Mouse (Mus musculus): Measurements from ENCODE around the gene Apbb2. TPM values are rescaled to one million over a fixed set of nuclear protein-coding genes. Genes with fewer than 3 reads are reported as not detected.

Gene Apbb2
- total and polyA plus RNA-seq, 2 experiments from 2014 or later: 31.8 to 41.0 TPM

DNA sequence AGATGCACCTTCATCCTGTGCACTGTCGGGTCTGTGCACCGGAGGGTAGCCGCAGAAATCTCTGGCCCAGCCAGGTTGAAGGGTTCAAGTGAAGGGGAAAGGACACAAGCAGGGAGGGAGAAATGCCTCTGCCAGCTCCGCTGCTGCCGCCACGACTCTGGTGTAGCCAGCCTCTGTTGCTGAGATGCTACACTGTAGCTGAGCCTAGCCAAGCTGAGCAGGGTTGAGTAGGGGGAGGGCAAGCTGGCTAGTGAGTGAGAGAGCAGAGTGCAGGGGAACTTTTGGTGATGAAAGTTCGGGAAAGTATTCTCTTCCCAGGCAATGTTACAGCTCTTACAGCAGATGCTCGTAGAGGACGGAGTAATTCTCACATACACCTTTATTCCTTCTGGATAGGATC, 66.3 kb downstream of the Apbb2 start:
- no peaks in the 10 kb centered on the region for H3K27me3 ChIP-seq (ENCODE audit: control insufficient read depth, insufficient read depth, low read length)
- no peak overlapping the region for H3K9ac ChIP-seq (replicated peaks; ENCODE audit: low read depth, low read length)
- ATAC-seq (ENCODE audit: insufficient read depth, low read depth) (no peak; the same call in 1 of the 2 replicates), DNase-seq (ENCODE audit: low spot score) (no peak)
- 73% methylated on average over 9 of the region's 9 CpGs for WGBS
- H3K27ac ChIP-seq (ENCODE audit: low read depth): no peak overlapping the region
- no peak overlapping the region for H3K4me2 ChIP-seq (ENCODE audit: low read depth, low read length)
- peaks cover 13% of the 10 kb centered on the region for H3K4me1 ChIP-seq (ENCODE audit: control insufficient read depth, insufficient read depth)
- no peaks in the 10 kb centered on the region; the same call in 1 of the 2 replicates for H3K9me3 ChIP-seq (replicated peaks; ENCODE audit: control insufficient read depth, low read length)
- H3K4me3 ChIP-seq (ENCODE audit: low read depth, low read length): no peak overlapping the region
- no peak for TF ChIP-seq CTCF (IDR thresholded peaks at IDR 0.05; ENCODE audit: low read depth)
- TF ChIP-seq EP300 (IDR thresholded peaks at IDR 0.05; ENCODE audit: low read depth): no peak
- no peaks in the 10 kb centered on the region; the same call in 1 of the 2 replicates for H3K36me3 ChIP-seq (replicated peaks; ENCODE audit: control insufficient read depth, insufficient read depth, low read length)

DNA sequence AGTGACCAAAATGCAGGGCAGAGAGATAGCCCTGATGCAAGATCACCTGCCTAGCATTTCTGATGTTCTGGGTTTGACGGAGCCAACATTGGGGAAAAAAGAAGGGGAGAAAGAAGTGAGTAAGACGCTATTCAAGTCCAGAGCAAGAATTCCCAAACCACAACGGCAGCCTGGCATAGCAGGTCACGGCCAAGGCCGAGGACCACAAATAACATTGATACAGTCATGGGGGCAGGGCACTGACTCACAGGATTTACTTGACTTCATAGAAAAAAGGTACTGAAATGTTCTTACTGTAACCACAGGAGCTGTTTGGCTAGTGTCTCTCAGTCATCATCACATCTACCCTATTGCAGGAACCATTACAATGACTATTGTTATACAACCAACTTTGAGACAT, 68.3 kb downstream of the Apbb2 start:
- ATAC-seq (ENCODE audit: insufficient read depth, low read depth) (no peak), DNase-seq (ENCODE audit: low spot score) (no peak)
- Histone ChIP-seq H3K36me3 (replicated peaks; ENCODE audit: control insufficient read depth, insufficient read depth, low read length) (no peaks in the 10 kb centered on the region; the same call in 1 of the 2 replicates), H3K9ac (replicated peaks; ENCODE audit: low read depth, low read length) (no peak overlapping the region), H3K4me3 (ENCODE audit: low read depth, low read length) (no peak overlapping the region), H3K27ac (ENCODE audit: low read depth) (no peak overlapping the region), H3K4me2 (ENCODE audit: low read depth, low read length) (no peak overlapping the region), H3K4me1 (ENCODE audit: control insufficient read depth, insufficient read depth) (peaks cover 15% of the 10 kb centered on the region), H3K27me3 (ENCODE audit: control insufficient read depth, insufficient read depth, low read length) (no peaks in the 10 kb centered on the region), H3K9me3 (replicated peaks; ENCODE audit: control insufficient read depth, low read length) (no peaks in the 10 kb centered on the region; the same call in 1 of the 2 replicates)
- TF ChIP-seq CTCF (IDR thresholded peaks at IDR 0.05; ENCODE audit: low read depth): no peak
- WGBS: 69% methylated on average over 5 of the region's 5 CpGs

DNA sequence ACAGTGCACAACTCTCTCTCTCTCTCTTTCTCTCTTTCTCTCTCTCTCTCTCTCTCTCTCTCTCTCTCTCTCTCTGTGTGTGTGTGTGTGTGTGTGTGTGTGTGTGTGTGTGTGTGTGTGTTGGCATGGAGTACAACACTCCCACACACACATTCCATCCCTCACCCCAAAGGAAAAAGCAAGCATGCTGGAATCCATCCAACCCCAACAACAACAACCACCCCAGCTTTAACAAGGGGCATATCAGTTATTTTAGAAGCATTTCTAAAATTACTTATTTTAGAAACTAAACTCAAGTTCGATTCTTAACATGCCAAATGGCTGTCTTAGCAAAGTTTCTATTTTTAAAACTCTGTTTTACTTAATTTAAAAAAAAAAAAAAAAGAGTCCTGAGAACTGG, 68.9 kb downstream of the Apbb2 start:
- peaks cover 15% of the 10 kb centered on the region for H3K4me1 ChIP-seq (ENCODE audit: control insufficient read depth, insufficient read depth)
- 27% methylated on average over 1 of the region's 1 CpGs for WGBS
- DNase-seq (ENCODE audit: low spot score): no peak
- H3K9ac ChIP-seq (replicated peaks; ENCODE audit: low read depth, low read length): no peak overlapping the region
- H3K27ac ChIP-seq (ENCODE audit: low read depth): no peak overlapping the region
- no peak for ATAC-seq (ENCODE audit: insufficient read depth, low read depth)
- H3K4me2 ChIP-seq (ENCODE audit: low read depth, low read length): no peak overlapping the region
- no peak overlapping the region for H3K4me3 ChIP-seq (ENCODE audit: low read depth, low read length)
- no peaks in the 10 kb centered on the region for H3K36me3 ChIP-seq (replicated peaks; ENCODE audit: control insufficient read depth, insufficient read depth, low read length)
- no peak for TF ChIP-seq EP300 (IDR thresholded peaks at IDR 0.05; ENCODE audit: low read depth)
- no peak for TF ChIP-seq CTCF (IDR thresholded peaks at IDR 0.05; ENCODE audit: low read depth)
- no peaks in the 10 kb centered on the region; the same call in 1 of the 2 replicates for H3K9me3 ChIP-seq (replicated peaks; ENCODE audit: control insufficient read depth, low read length)
- H3K27me3 ChIP-seq (ENCODE audit: control insufficient read depth, insufficient read depth, low read length): no peaks in the 10 kb centered on the region

GRCm38 (mm10) chr5:66546969-66547511, 71.5 kb downstream of the Apbb2 start:
- H3K36me3 ChIP-seq (replicated peaks; ENCODE audit: control insufficient read depth, insufficient read depth, low read length): no peaks in the 10 kb centered on the region
- H3K4me2 ChIP-seq (ENCODE audit: low read depth, low read length): peak overlapping the region; percentile 11; the same call in 1 of the 2 replicates
- DNase-seq (ENCODE audit: low spot score) (peak; percentile 59), ATAC-seq (ENCODE audit: insufficient read depth, low read depth) (peak; percentile 78)
- 13% methylated on average over 12 of the region's 12 CpGs for WGBS
- H3K9ac ChIP-seq (replicated peaks; ENCODE audit: low read depth, low read length): no peak overlapping the region
- H3K9me3 ChIP-seq (replicated peaks; ENCODE audit: control insufficient read depth, low read length): no peaks in the 10 kb centered on the region; the same call in 1 of the 2 replicates
- peaks cover 6% of the 10 kb centered on the region for H3K4me1 ChIP-seq (ENCODE audit: control insufficient read depth, insufficient read depth)
- H3K4me3 ChIP-seq (ENCODE audit: low read depth, low read length): no peak overlapping the region
- TF ChIP-seq CTCF (IDR thresholded peaks at IDR 0.05; ENCODE audit: low read depth) (no peak), EP300 (IDR thresholded peaks at IDR 0.05; ENCODE audit: low read depth) (no peak)
- peak overlapping the region; percentile 40 for H3K27ac ChIP-seq (ENCODE audit: low read depth)
- no peaks in the 10 kb centered on the region for H3K27me3 ChIP-seq (ENCODE audit: control insufficient read depth, insufficient read depth, low read length)

DNA sequence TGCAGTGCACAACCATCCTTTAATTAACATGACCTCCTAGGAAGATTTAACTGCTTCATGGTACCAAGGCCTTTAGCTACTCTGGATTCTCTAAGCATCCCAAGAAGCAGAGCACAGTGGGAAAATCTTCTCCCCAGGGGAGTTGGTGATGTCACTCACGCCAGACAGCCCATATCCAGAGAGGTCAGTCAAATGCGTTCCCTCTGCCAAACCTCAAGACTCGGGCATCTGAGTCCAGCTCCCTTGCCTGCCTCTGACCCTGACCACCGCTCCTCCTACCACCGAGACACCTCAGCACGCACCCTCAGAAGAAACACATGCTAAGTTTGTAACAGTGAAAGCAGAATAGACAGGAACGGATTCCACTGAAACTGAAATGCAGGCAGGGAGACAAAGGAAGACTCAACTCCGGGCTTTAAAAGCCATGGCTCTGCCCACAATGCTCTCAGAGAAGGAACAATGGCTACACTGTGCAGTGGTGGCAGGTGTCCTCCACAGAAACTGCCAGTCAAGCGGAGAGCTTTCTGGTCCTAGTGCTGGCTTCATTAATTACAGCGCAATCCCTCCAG, 72.9 kb downstream of the Apbb2 start:
- H3K4me3 ChIP-seq (ENCODE audit: low read depth, low read length): no peak overlapping the region
- H3K27me3 ChIP-seq (ENCODE audit: control insufficient read depth, insufficient read depth, low read length): no peaks in the 10 kb centered on the region
- H3K36me3 ChIP-seq (replicated peaks; ENCODE audit: control insufficient read depth, insufficient read depth, low read length): no peaks in the 10 kb centered on the region
- TF ChIP-seq EP300 (IDR thresholded peaks at IDR 0.05; ENCODE audit: low read depth) (no peak), CTCF (IDR thresholded peaks at IDR 0.05; ENCODE audit: low read depth) (no peak)
- H3K9me3 ChIP-seq (replicated peaks; ENCODE audit: control insufficient read depth, low read length): no peaks in the 10 kb centered on the region; the same call in 1 of the 2 replicates
- WGBS: 73% methylated on average over 10 of the region's 10 CpGs
- no peak overlapping the region for H3K4me2 ChIP-seq (ENCODE audit: low read depth, low read length)
- DNase-seq (ENCODE audit: low spot score): no peak
- H3K4me1 ChIP-seq (ENCODE audit: control insufficient read depth, insufficient read depth): peaks cover 6% of the 10 kb centered on the region
- 0 out of 2 replicates have a peak overlapping the region, but pooled peaks have one; percentile 16 for H3K27ac ChIP-seq (ENCODE audit: low read depth)
- no peak for ATAC-seq (ENCODE audit: insufficient read depth, low read depth)
- no peak overlapping the region for H3K9ac ChIP-seq (replicated peaks; ENCODE audit: low read depth, low read length)

Measured in heart, postnatal 0 days (tissue).